Mouse (Mus musculus) layer of hippocampus, adult 8-10 months (tissue): ENCODE measurements around the gene Pdgfra. TPM values are rescaled to one million over a fixed set of nuclear protein-coding genes. Genes with fewer than 3 reads are reported as not detected.

ENCODE experiments used
- DNase-seq, 2 experiments: peaks; one replicate each; pipeline ENCODE4 v3.0.0; 2022; ENCODE audit warnings: low spot score in 2 of 2
- total RNA-seq, 4 experiments: library from RNA; stranded (reverse); gene quantifications; 2 replicates each; pipeline ENCODE4 v1.2.4; 2022

Pdgfra gene
- total RNA-seq, 4 experiments from 2014 or later, result 35.8 to 45.2 (median 38.4) TPM

GRCm38 (mm10) chr5:75155741-75156553, 3.9 kb downstream of the Pdgfra start:
- DNase-seq, result peak; percentile 33 to 81

GRCm38 (mm10) chr5:75156554-75157036, 4.5 kb downstream of the Pdgfra start:
- DNase-seq, result peak in 1 of 2 experiments; percentile 20

- DNase-seq, result peak; percentile 46 to 58
Measured at GRCm38 (mm10) chr5:75157038-75157437, 4.9 kb downstream of the Pdgfra start.

GRCm38 (mm10) chr5:75160530-75161170, 8.6 kb downstream of the Pdgfra start:
- no peak for DNase-seq

- DNase-seq, result no peak
Measured at GRCm38 (mm10) chr5:75161586-75161985, 9.5 kb downstream of the Pdgfra start.

- DNase-seq, result no peak
Measured at GRCm38 (mm10) chr5:75163289-75163951, 11.3 kb downstream of the Pdgfra start.

GRCm38 (mm10) chr5:75164688-75165087, 12.6 kb downstream of the Pdgfra start:
- no peak for DNase-seq

GRCm38 (mm10) chr5:75169837-75170236, 17.7 kb downstream of the Pdgfra start:
- DNase-seq, result no peak

- no peak for DNase-seq
Measured at GRCm38 (mm10) chr5:75171859-75172258, 19.8 kb downstream of the Pdgfra start.

GRCm38 (mm10) chr5:75179249-75179648, 27.2 kb downstream of the Pdgfra start:
- no peak for DNase-seq

GRCm38 (mm10) chr5:75179726-75180290, 27.7 kb downstream of the Pdgfra start:
- DNase-seq, result no peak

- no peak for DNase-seq
Measured at GRCm38 (mm10) chr5:75183653-75184052, 31.6 kb downstream of the Pdgfra start.

GRCm38 (mm10) chr5:75184112-75184511, 32.0 kb downstream of the Pdgfra start:
- DNase-seq, result no peak

GRCm38 (mm10) chr5:75184693-75185235, 32.7 kb downstream of the Pdgfra start:
- DNase-seq, result no peak

GRCm38 (mm10) chr5:75185584-75185983, 33.5 kb downstream of the Pdgfra start:
- no peak for DNase-seq

- DNase-seq, result no peak
Measured at GRCm38 (mm10) chr5:75189319-75189987, 37.4 kb downstream of the Pdgfra start.

GRCm38 (mm10) chr5:75193107-75193506, 41.0 kb downstream of the Pdgfra start:
- DNase-seq, result no peak

GRCm38 (mm10) chr5:75198413-75198812, 46.3 kb downstream of the Pdgfra start:
- DNase-seq, result no peak

- DNase-seq, result peak; percentile 16 to 21
Measured at GRCm38 (mm10) chr5:75199698-75200365, 47.7 kb downstream of the Pdgfra start.

- no peak for DNase-seq
Measured at GRCm38 (mm10) chr5:75200366-75200724, 48.3 kb downstream of the Pdgfra start.
